ENCODE assay signal across 21 mouse cellular contexts in the genomic region with DNA sequence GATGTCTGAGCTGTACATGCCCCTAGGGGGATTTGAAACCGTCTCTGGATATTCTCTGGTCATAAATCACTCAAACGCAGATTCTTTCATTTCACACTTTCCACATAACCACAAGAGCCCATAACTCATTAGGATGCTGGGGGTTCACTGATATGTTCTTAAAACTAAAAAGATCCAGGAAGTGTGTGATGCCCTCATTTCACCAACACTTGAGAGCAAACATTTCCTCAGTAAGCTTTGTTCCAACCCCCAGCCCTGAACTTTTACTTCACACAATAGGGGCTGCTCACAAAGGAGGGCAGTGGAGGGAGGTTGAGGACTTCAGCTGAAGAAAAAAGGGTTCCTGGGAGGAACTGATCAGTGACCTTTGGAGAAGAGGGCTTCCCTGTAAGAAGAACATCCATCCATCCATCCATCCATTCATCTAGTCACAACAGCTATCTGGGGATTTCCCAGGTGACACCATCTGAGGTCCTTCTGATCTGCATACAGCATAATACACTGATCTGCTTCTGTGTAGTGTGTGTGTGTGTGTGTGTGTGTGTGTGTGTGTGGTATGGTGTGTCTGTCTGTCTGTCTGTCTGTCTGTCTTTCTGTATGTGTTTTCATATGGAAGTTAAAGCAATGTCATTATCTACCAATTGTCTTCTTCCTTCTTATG.
A peak's percentile ranks its signal among the peaks of the same experiment; 100 is the strongest.
DNase-seq lines count a peak whose midpoint lies in the region; ATAC-seq and TF ChIP-seq lines count a peak whose summit lies in the region.
"Had no signal": no experiment of that assay in that cellular context is flagged by ENCODE, and none has a peak within 500 bp of the region (broad histone marks: within the 10 kb centered on the region; RNA-seq: fewer than 3 reads in every experiment).

No protein-coding gene starts in this region.

- H3K4me3 ChIP-seq in kidney, adult 2 months (ENCODE audit: insufficient read depth, low read depth, low read length) = no peak overlapping the region
- no peak overlapping the region for H3K4me3 ChIP-seq in lung, embryonic 14.5 days (ENCODE audit: low read depth, low read length)
- no peak overlapping the region for H3K4me3 ChIP-seq in hindbrain, embryonic 11.5 days (ENCODE audit: low read depth, low read length)
- H3K4me3 ChIP-seq: embryonic facial prominence, embryonic 10.5 days; forebrain, embryonic 15.5 days; heart, embryonic 13.5 days; hindbrain, embryonic 12.5 days; liver, embryonic 15.5 days; midbrain, embryonic 12.5 days had no signal

- no peaks in the 10 kb centered on the region for H3K27me3 ChIP-seq in kidney, adult 2 months (replicated peaks; ENCODE audit: control insufficient read depth, insufficient read depth, low read length)
- H3K27me3 ChIP-seq in lung, embryonic 14.5 days (ENCODE audit: insufficient read depth, low read length) = no peaks in the 10 kb centered on the region
- no peaks in the 10 kb centered on the region for H3K27me3 ChIP-seq in hindbrain, embryonic 11.5 days (ENCODE audit: control insufficient read depth, insufficient read depth, low read length)
- H3K27me3 ChIP-seq: forebrain, embryonic 15.5 days; heart, embryonic 13.5 days; hindbrain, embryonic 12.5 days; liver, embryonic 15.5 days; midbrain, embryonic 12.5 days had no signal

- no peaks in the 10 kb centered on the region for H3K9me3 ChIP-seq in lung, embryonic 14.5 days (ENCODE audit: low read depth, low read length)
- no peaks in the 10 kb centered on the region for H3K9me3 ChIP-seq in hindbrain, embryonic 11.5 days (ENCODE audit: control insufficient read depth, low read length)
- H3K9me3 ChIP-seq: embryonic facial prominence, embryonic 10.5 days; forebrain, embryonic 15.5 days; heart, embryonic 13.5 days; hindbrain, embryonic 12.5 days; liver, embryonic 15.5 days; midbrain, embryonic 12.5 days had no signal

- H3K27ac ChIP-seq in kidney, adult 2 months (ENCODE audit: insufficient read depth, low read depth, low read length) = peak overlapping the region; percentile 31; the same call in 1 of the 2 replicates
- H3K27ac ChIP-seq in lung, embryonic 14.5 days (ENCODE audit: low read depth) = no peak overlapping the region
- H3K27ac ChIP-seq in hindbrain, embryonic 11.5 days (ENCODE audit: low read depth, low read length) = no peak overlapping the region
- H3K27ac ChIP-seq: embryonic facial prominence, embryonic 10.5 days; forebrain, embryonic 15.5 days; heart, embryonic 13.5 days; hindbrain, embryonic 12.5 days; liver, embryonic 15.5 days; midbrain, embryonic 12.5 days had no signal

- H3K36me3 ChIP-seq in kidney, adult 2 months (ENCODE audit: control insufficient read depth, insufficient read depth, low read length) = no peaks in the 10 kb centered on the region
- H3K36me3 ChIP-seq in lung, embryonic 14.5 days (ENCODE audit: insufficient read depth) = no peaks in the 10 kb centered on the region
- no peaks in the 10 kb centered on the region for H3K36me3 ChIP-seq in hindbrain, embryonic 11.5 days (ENCODE audit: control insufficient read depth, insufficient read depth, low read length)
- H3K36me3 ChIP-seq: embryonic facial prominence, embryonic 10.5 days; forebrain, embryonic 15.5 days; heart, embryonic 13.5 days; hindbrain, embryonic 12.5 days; liver, embryonic 15.5 days; midbrain, embryonic 12.5 days had no signal

- TF ChIP-seq POLR2A in kidney, adult 2 months (IDR thresholded peaks at IDR 0.05; ENCODE audit: low read depth, low read length) = no peak

- WGBS in kidney, adult 2 months = 34% methylated on average over 2 of the region's 2 CpGs
- WGBS in lung, embryonic 14.5 days = 45% methylated on average over 2 of the region's 2 CpGs
- 61% methylated on average over 2 of the region's 2 CpGs for WGBS in hindbrain, embryonic 11.5 days

- no peaks in the 10 kb centered on the region; the same call in 1 of the 2 replicates for H3K4me1 ChIP-seq in kidney, adult 2 months (ENCODE audit: control insufficient read depth, insufficient read depth, low read length)
- no peaks in the 10 kb centered on the region for H3K4me1 ChIP-seq in lung, embryonic 14.5 days (ENCODE audit: insufficient read depth)
- no peaks in the 10 kb centered on the region for H3K4me1 ChIP-seq in hindbrain, embryonic 11.5 days (replicated peaks; ENCODE audit: control insufficient read depth, insufficient read depth, low read length)
- H3K4me1 ChIP-seq: embryonic facial prominence, embryonic 10.5 days; forebrain, embryonic 15.5 days; heart, embryonic 13.5 days; hindbrain, embryonic 12.5 days; liver, embryonic 15.5 days; midbrain, embryonic 12.5 days had no signal

- ATAC-seq in lung, embryonic 14.5 days (ENCODE audit: insufficient read depth) = no peak
- no peak for ATAC-seq in hindbrain, embryonic 11.5 days (ENCODE audit: low FRiP score)
- ATAC-seq: forebrain, embryonic 15.5 days had no signal

- no peak for DNase-seq in kidney, adult 2 months
- no peak for DNase-seq in kidney, adult 11 months
- peak; percentile 6 for DNase-seq in lung, embryonic 14.5 days
- DNase-seq in lung, adult 18-20 months = no peak
- DNase-seq in induced T-regulatory cell, adult 2 months (ENCODE audit: low read depth) = peak; percentile 34
- no peak for DNase-seq in gastrocnemius, adult 18-20 months (ENCODE audit: low spot score)
- DNase-seq in hindbrain, embryonic 11.5 days (ENCODE audit: low spot score) = no peak
- DNase-seq: adrenal gland, postnatal 36 days; cerebellum, adult 11 months; cerebellum, postnatal 10 days; gastrocnemius, postnatal 10 days; liver; lung, postnatal 10 days; thymus, adult 18-20 months; thymus, postnatal 36 days had no signal

- H3K4me2 ChIP-seq in lung, embryonic 14.5 days = no peak overlapping the region
- no peak overlapping the region for H3K4me2 ChIP-seq in hindbrain, embryonic 11.5 days (replicated peaks; ENCODE audit: low read depth, low read length)
- H3K4me2 ChIP-seq: forebrain, embryonic 15.5 days; heart, embryonic 13.5 days; hindbrain, embryonic 12.5 days; liver, embryonic 15.5 days; midbrain, embryonic 12.5 days had no signal

- H3K9ac ChIP-seq in lung, embryonic 14.5 days = no peak overlapping the region
- no peak overlapping the region for H3K9ac ChIP-seq in hindbrain, embryonic 11.5 days (ENCODE audit: low read depth, low read length)
- H3K9ac ChIP-seq: forebrain, embryonic 15.5 days; heart, embryonic 13.5 days; hindbrain, embryonic 12.5 days; liver, embryonic 15.5 days; midbrain, embryonic 12.5 days had no signal

- TF ChIP-seq CTCF in kidney, adult 2 months (conservative IDR thresholded peaks at IDR 0.05; ENCODE audit: insufficient read depth, insufficient read length, low read depth, low read length) = no peak
- TF ChIP-seq CTCF in lung, embryonic 14.5 days (IDR thresholded peaks at IDR 0.05; ENCODE audit: low read depth) = no peak

Comparison
In these comparisons a context has a peak if more than half of its experiments do, and no peak if none do; other contexts are left out.
1. DNase-seq: peak in lung, embryonic 14.5 days (single experiment) and induced T-regulatory cell, adult 2 months (single experiment); none in kidney, adult 2 months (single experiment), kidney, adult 11 months (single experiment), lung, adult 18-20 months (0 of 2), gastrocnemius, adult 18-20 months (single experiment) and hindbrain, embryonic 11.5 days (single experiment).